Mouse (Mus musculus) duodenum, adult 2 months (tissue): ENCODE data around the gene Dock7. TPM values are rescaled to one million over a fixed set of nuclear protein-coding genes. Genes with fewer than 3 reads are reported as not detected.

Source experiments
- polyA plus RNA-seq: library from polyadenylated mRNA; depleted of rRNA; stranded (reverse); fragments of >200 nt; gene quantifications from 2 replicates; pipeline ENCODE4 v1.2.3, GENCODE M21; 2012; ENCODE audit warnings: low replicate concordance; rRNA removed

Gene Dock7
- polyA plus RNA-seq: 4.4 and 7.5 TPM in 2 replicates

GRCm38 (mm10) chr4:99120211-99121122 lies at the start of gene Dock7:
Gene Dock7, minus strand, starts transcription at chr4:99120915.

GRCm38 (mm10) chr4:99030686-99031085 lies 90.0 kb downstream of the Dock7 start, which contains the start of gene Angptl3:
Gene Angptl3, plus strand, starts transcription at chr4:99030954.

GRCm38 (mm10) chr4:98923568-98924070 lies 197.1 kb downstream of the Dock7 start, which contains the start of gene Usp1:
Gene Usp1, plus strand, starts transcription at chr4:98923810.

Other genes starting within 250 kb of the Dock7 start
- 117 and 164 TPM in 2 replicates for gene Usp1, start 197.1 kb downstream of the Dock7 start, polyA plus RNA-seq
- not detected in 2 replicates for gene Angptl3, start 90.0 kb downstream of the Dock7 start, polyA plus RNA-seq
- 0.77 and 2.2 TPM in 2 replicates for gene Atg4c, start 73.0 kb upstream of the Dock7 start, polyA plus RNA-seq
- gene Gm12689, start 175.0 kb upstream of the Dock7 start, polyA plus RNA-seq: 0.69 and 0.71 TPM in 2 replicates